Mouse (Mus musculus) left cerebral cortex, adult 6 months (tissue): Measurements from ENCODE around the gene Rbl2. TPM values are rescaled to one million over a fixed set of nuclear protein-coding genes. Genes with fewer than 3 reads are reported as not detected.

Experiments
- long read RNA-seq, 2 experiments: library from polyadenylated mRNA; unstranded; transcript quantifications; one replicate each; pipeline ENCODE4 v2.0.0; 2019 to 2020
- polyA plus RNA-seq: library from polyadenylated mRNA; unstranded; fragments of <200 nt; fragmentation: Nextera tagmentation; gene quantifications from 2 replicates; pipeline ENCODE4 v1.2.3, GENCODE M21; 2021

Rbl2 gene
- 10.6 and 12.1 TPM in 2 replicates for polyA plus RNA-seq
- long read RNA-seq, experiment 1, full-length matches to known transcripts = 78 of 124 reads
- long read RNA-seq, experiment 1, partial matches to known transcripts = 30 of 124 reads
- long read RNA-seq, experiment 1, other reads (novel, unspliced or antisense) = 16 of 124 reads
- long read RNA-seq, experiment 2, full-length matches to known transcripts = 4 of 29 reads
- long read RNA-seq, experiment 2, partial matches to known transcripts = 11 of 29 reads
- long read RNA-seq, experiment 2, other reads (novel, unspliced or antisense) = 14 of 29 reads

GRCm38 (mm10) chr8:91069834-91070233 lies at the start of gene Rbl2:
Rbl2 (plus strand) TSS chr8:91070057.

Other genes with a start within 250 kb of the Rbl2 start
- 134 and 135 TPM in 2 replicates for gene Chd9, start 241.7 kb upstream of the Rbl2 start, polyA plus RNA-seq
- 147 and 206 TPM in 2 replicates for gene Aktip, start 129.9 kb downstream of the Rbl2 start, polyA plus RNA-seq
- 18.4 and 36.1 TPM in 2 replicates for gene Rpgrip1l, start 243.2 kb downstream of the Rbl2 start, polyA plus RNA-seq
- gene Fto, start 243.5 kb downstream of the Rbl2 start, polyA plus RNA-seq = 22.7 and 46.5 TPM in 2 replicates